Mouse (Mus musculus) stomach, postnatal 0 days (tissue): ENCODE results near the gene Utp4.

Source experiments
- CTCF ChIP-seq: IDR thresholded peaks from 2 replicates; pipeline ENCODE4 v1.5.1; 2016; ENCODE audit warnings: antibody characterized with exemption, low read depth, mild to moderate bottlenecking, moderate library complexity
- EP300 ChIP-seq: optimal IDR thresholded peaks from 2 replicates; pipeline ENCODE3; 2016; ENCODE audit warnings: antibody characterized with exemption

- no peak for TF ChIP-seq CTCF
- no peak for TF ChIP-seq EP300
Measured at GRCm38 (mm10) chr8:106855242-106855562, 38.2 kb upstream of the Utp4 start.
